Mouse (Mus musculus) embryonic stem cell, embryonic (primary cell): ENCODE measurements around the gene Tm9sf1.

ENCODE experiments used
- CTCF ChIA-PET, 4 experiments: fragments of 300-600 bp in 2 of 4; fragments of 350-600 bp in 2 of 4; sonication (Branson Sonifier 250); formaldehyde crosslinking; loops; one replicate each; lab custom pipeline; 2022; ENCODE audit warnings: inconsistent platforms in 2 of 4; lab: Charles Lee
- POLR2A ChIA-PET, 4 experiments: fragments of 300-600 bp in 2 of 4; fragments of 350-600 bp in 2 of 4; sonication (Branson Sonifier 250); formaldehyde crosslinking; loops; one replicate each; lab custom pipeline; 2022; ENCODE audit warnings: antibody characterized with exemption in 4 of 4, inconsistent platforms in 1 of 4; lab: Charles Lee

The Tm9sf1 gene

GRCm38 (mm10) chr14:55586149-55586548 is 57.5 kb downstream of the Tm9sf1 start:
- POLR2A ChIA-PET = interaction anchor here in 3 of 4 experiments (1.3 to 2.1 kb wide), 5 partner anchors 10 to 49 kb away, joined by 4 to 12 read pairs (median 7); partner anchors contain the start of genes A730061H03Rik (in 1 of the 3), Dcaf11 (in 1 of the 3), Fitm1 (in 1 of the 3) and Ipo4 (in 1 of the 3)
- CTCF ChIA-PET = no interaction called here
